Mouse (Mus musculus): ENCODE measurements around the gene Gimap8.
A peak's percentile ranks its signal among the peaks of the same experiment; 100 is the strongest.
"Not testable (repeated sequence)": the region's sequence is repeated elsewhere in the genome, so short reads cannot be mapped to it uniquely, and the experiment has no call there.

Gene Gimap8

GRCm38 (mm10) chr6:48646995-48647394 lies at the start of gene Gimap8:
Gimap8 (plus strand) TSS chr6:48647234.
- DNase-seq (ENCODE audit: low read depth, low spot score) = no peak

- no peak for DNase-seq (ENCODE audit: low read depth, low spot score)
Measured at GRCm38 (mm10) chr6:48600594-48600993, 46.4 kb upstream of the Gimap8 start.

DNA sequence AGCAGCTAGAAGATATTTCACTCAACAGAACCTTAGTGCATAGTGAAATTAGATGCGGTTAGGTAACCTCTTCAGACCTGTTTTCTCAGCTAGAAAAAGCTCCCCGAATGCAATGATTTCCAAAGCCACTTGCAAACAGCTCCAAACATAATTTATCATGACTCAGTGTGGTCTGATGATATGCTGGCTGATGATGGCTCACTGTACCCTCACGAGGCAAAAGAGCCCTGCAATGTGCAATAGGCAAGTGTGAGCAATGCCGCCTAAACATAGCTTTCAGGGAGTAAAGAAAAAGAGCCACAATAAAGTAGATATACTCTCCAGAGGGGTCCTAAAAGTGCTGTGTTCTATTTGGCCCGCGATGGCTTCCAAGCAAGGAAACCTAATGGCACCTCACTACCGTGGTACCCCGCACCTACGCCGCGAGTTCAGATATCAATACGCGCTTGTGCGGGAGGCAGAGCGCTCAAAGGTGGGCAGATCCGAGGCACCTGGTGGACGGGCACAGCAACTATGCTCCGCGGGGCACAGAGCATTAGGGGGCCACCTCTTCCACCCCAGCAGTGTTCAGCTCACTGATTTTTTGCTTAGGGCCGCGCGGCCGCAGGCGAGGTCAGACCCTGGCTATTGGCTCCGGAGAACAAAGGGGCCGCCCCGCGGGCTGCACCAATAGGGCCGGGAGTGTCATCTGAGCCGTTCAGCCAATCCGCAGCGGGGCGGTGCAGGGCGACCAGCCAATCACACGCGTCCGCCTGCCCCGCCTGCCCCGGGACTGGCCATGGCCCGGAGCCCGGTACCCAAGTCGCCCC lies 45.6 kb upstream of the Gimap8 start, which contains the start of gene Zfp775:
Gene Zfp775 (plus strand): TSS at position 793 of the 809 bp plus-strand sequence.
- peak; percentile 87 for DNase-seq (ENCODE audit: low read depth, low spot score)

DNA sequence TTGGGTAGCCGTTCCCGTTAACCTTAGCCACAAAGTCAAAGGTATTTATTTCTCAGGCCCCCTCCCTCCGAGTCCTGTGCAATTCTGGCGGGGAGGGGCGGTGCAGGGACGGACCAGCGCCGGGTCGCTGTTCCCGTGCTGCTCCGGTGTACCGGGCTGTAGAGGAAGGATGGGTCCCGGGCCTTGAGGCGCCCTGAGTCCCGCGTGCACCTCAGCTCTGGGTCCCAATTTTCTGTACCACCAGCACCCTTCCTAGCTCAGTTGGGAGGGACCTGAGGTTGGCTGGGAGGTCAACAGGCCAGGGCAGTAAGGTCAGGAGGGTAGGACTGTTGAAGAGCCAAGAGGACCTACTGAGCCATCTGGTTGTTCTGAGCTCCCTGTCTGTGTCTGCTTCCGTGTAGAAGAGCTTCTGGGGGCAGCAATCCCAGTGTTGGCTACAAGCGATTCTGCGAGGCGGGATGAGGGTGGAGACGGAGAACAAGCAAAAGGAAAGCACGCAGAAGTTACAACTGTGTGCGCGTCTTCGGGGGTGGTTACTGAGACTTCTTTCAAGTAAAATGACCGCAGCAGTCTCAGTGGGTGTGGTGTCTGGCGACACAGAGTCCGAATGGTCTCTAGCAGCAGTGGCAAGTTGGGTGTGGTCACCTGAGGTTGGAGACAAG lies 44.8 kb upstream of the Gimap8 start:
- DNase-seq (ENCODE audit: low read depth, low spot score) = peak; percentile 67

DNA sequence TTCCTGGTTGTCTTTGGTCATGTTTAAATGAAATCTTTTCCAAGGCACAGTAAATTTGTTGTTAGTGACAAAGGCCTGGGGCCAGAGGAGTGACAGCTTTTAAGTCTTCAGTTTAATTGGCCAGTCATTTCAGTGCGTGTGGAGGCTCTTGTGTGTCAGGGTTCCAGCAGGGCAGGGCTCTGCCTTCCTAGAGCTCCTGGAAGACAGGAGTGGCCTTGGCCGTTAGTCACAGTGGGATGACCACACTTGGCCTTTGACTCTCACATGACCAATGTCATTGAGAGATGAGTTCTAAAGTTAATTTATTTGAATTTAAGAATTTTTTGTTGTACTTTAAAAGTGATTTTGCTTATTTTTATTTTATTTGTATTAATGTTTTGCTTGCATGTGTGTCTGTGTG lies 38.9 kb upstream of the Gimap8 start:
- DNase-seq (ENCODE audit: low read depth, low spot score) = no peak

DNA sequence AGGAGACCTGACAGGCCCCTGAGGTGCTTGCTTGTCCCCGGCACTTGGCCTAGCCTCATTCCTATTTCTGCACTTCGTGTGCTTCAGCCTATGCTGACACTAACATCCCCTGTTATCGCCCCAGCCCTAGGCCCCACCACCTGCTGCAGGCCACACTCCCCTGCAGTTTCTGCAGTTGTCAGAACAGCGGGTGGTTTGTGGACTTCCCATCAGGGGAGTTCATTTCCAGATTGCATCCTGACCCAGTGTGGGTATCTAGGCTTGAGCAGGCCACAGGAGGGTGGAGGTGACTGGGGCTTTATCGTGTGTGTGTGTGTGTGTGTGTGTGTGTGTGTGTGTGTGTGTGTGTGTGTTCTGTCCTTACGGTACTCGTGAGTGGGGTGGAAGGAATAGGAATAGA lies 37.5 kb upstream of the Gimap8 start:
- no peak for DNase-seq (ENCODE audit: low read depth, low spot score)

DNA sequence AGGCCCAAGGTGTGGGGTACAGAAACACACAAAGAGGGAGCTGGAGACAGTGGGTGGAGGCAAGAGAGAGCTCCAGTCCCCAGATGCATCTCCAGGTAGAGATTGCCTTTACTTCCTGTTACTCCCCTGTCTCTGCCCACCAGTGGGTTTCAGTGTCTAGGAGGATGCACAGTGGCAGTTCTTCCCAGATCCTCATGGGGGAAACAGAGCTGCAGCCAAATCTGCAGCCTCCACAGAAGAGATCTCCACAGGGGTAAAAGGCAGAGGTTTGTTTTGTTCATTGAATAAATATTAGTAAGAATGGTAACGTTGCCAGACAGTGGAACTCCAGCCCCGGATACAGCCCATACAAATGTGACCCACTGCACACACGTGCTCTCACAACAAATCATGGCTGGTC lies 36.4 kb upstream of the Gimap8 start:
- DNase-seq (ENCODE audit: low read depth, low spot score) = no peak

DNA sequence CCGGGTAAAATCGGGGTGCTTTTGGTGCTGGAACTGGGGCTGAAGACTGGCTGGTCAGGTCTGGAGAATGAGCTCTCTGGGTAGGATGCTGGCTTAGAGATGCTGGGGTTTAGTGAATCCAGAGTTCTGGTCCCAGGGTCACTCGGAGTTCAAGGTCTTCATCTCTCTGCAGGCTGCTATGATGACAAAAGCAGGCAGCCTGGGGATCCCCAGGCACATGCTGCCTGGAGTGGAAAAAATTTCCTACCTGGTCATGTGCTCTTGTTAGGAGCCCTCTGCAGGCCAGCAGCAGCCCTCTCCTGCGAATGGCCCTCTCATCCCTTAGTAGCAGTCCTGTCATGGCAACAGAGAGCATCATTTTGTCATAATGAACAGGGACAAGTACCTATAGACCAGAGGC lies 33.6 kb upstream of the Gimap8 start:
- no peak for DNase-seq (ENCODE audit: low read depth, low spot score)

DNA sequence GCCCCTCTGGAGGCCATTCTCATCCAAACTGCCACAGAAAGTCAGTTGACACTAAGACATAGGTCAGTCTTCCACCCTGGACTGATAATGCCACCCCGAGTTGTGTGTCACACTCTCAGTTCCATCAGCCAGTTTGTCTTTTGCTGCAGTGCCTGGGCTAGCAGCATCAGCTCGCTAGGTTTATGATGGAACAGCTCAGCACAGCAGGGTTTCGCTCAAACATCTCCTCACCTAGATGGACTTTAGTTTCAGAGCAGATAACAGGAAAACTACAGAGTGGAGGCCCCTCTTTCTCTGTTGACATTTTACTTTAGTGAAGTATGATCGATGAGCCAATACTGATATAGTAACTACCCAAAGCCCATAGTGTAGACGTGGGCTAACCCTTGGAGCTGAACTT lies 32.3 kb upstream of the Gimap8 start:
- DNase-seq (ENCODE audit: low read depth, low spot score) = no peak

DNA sequence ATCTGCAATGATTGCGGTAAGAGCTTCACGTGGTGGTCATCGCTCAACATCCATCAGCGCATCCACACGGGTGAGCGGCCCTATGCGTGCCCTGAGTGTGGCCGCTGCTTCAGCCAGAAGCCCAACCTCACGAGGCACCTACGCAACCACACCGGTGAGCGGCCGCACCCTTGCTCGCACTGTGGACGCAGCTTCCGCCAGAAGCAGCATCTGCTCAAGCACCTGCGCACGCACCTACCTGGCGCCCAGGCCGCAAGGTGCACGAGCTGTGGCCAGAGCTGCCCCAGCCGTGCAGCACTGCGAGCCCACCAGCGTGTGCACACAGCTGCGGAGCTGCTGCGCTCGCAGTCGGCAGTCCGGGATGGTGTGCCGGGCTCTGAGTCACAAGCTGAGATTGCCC lies 27.0 kb upstream of the Gimap8 start:
- no peak for DNase-seq (ENCODE audit: low read depth, low spot score)

- DNase-seq (ENCODE audit: low read depth, low spot score) = not testable (repeated sequence)
Measured at GRCm38 (mm10) chr6:48622186-48622843, 24.7 kb upstream of the Gimap8 start.

GRCm38 (mm10) chr6:48623460-48623859 lies 23.6 kb upstream of the Gimap8 start:
- no peak for DNase-seq (ENCODE audit: low read depth, low spot score)

- no peak for DNase-seq (ENCODE audit: low read depth, low spot score)
Measured at GRCm38 (mm10) chr6:48626464-48626863, 20.6 kb upstream of the Gimap8 start, which contains the start of gene AI854703. AI854703 (plus strand) TSS chr6:48626764.

GRCm38 (mm10) chr6:48626984-48627383 lies 20.1 kb upstream of the Gimap8 start:
- DNase-seq (ENCODE audit: low read depth, low spot score) = no peak

- no peak for DNase-seq (ENCODE audit: low read depth, low spot score)
Measured at GRCm38 (mm10) chr6:48627511-48627924, 19.5 kb upstream of the Gimap8 start.

- DNase-seq (ENCODE audit: low read depth, low spot score) = no peak
Measured at GRCm38 (mm10) chr6:48628377-48628776, 18.7 kb upstream of the Gimap8 start.

- peak; percentile 34 for DNase-seq (ENCODE audit: low read depth, low spot score)
Measured at GRCm38 (mm10) chr6:48628808-48629660, 18.0 kb upstream of the Gimap8 start.

GRCm38 (mm10) chr6:48629661-48630034 lies 17.4 kb upstream of the Gimap8 start:
- DNase-seq (ENCODE audit: low read depth, low spot score) = no peak

GRCm38 (mm10) chr6:48630831-48631230 lies 16.2 kb upstream of the Gimap8 start:
- no peak for DNase-seq (ENCODE audit: low read depth, low spot score)

GRCm38 (mm10) chr6:48635105-48635504 lies 11.9 kb upstream of the Gimap8 start:
- no peak for DNase-seq (ENCODE audit: low read depth, low spot score)

GRCm38 (mm10) chr6:48636515-48636914 lies 10.5 kb upstream of the Gimap8 start:
- DNase-seq (ENCODE audit: low read depth, low spot score) = no peak

All from telencephalon, adult 2 months (tissue).